Mouse (Mus musculus): ENCODE measurements around the gene Lnpep. TPM values are rescaled to one million over a fixed set of nuclear protein-coding genes. Genes with fewer than 3 reads are reported as not detected.

The Lnpep gene
- total and polyA plus RNA-seq, 3 experiments = 10.0 to 773 (median 20.7) TPM

- Histone ChIP-seq H3K4me1 (ENCODE audit: control insufficient read depth in 1 of 2, insufficient read depth in 2 of 2, low read length in 2 of 2) (peaks cover 5 to 6% of the 10 kb centered on the region in 2 experiments), H3K4me3 (ENCODE audit: control insufficient read depth in 1 of 2, insufficient read depth in 1 of 2, low read depth in 2 of 2, low read length in 2 of 2) (no peak overlapping the region), H3K79me2 (ENCODE audit: control insufficient read depth, insufficient read depth, low read length, poor library complexity) (peaks cover 18% of the 10 kb centered on the region), H3K9me3 (replicated peaks; ENCODE audit: insufficient read depth, low read length) (no peaks in the 10 kb centered on the region), H3K27me3 (ENCODE audit: control insufficient read depth in 1 of 2, insufficient read depth in 2 of 2, low read length in 2 of 2) (no peaks in the 10 kb centered on the region), H3K9ac (ENCODE audit: control insufficient read depth, low read depth, low read length, poor library complexity, severe bottlenecking) (no peak overlapping the region), H3K27ac (ENCODE audit: control insufficient read depth, low read depth, low read length) (no peak overlapping the region), H3K36me3 (ENCODE audit: control insufficient read depth in 1 of 2, insufficient read depth in 2 of 2, low read length in 2 of 2) (peaks cover 2 to 10% of the 10 kb centered on the region in 2 experiments; a peak in 3 of 4 replicates)
- peak; percentile 49 for DNase-seq (ENCODE audit: low read depth, low spot score)
- TF ChIP-seq CTCF (IDR thresholded peaks at IDR 0.05 in 2 of 3, conservative IDR thresholded peaks at IDR 0.05 in 1 of 3; ENCODE audit: control insufficient read depth in 1 of 3, insufficient read depth in 1 of 3, low read depth in 2 of 3, low read length in 3 of 3, poor library complexity in 1 of 3, severe bottlenecking in 1 of 3) = no peak
- TF ChIP-seq JUND (IDR thresholded peaks at IDR 0.05; ENCODE audit: low read depth, low read length) = no peak
- TF ChIP-seq UBTF (IDR thresholded peaks at IDR 0.05; ENCODE audit: borderline replicate concordance, insufficient read depth, low read depth, low read length) = no peak
- no peak for TF ChIP-seq MXI1 (IDR thresholded peaks at IDR 0.05; ENCODE audit: low read depth, low read length)
- TF ChIP-seq USF1 (IDR thresholded peaks at IDR 0.05; ENCODE audit: low read depth, low read length) = no peak
- no peak for TF ChIP-seq BHLHE40 (IDR thresholded peaks at IDR 0.05; ENCODE audit: borderline replicate concordance, low read depth, low read length)
- TF ChIP-seq KAT2A (conservative IDR thresholded peaks at IDR 0.05; ENCODE audit: low read depth, low read length) = no peak
- no peak for TF ChIP-seq ETS1 (IDR thresholded peaks at IDR 0.05; ENCODE audit: low read depth, low read length)
These were observed 37.4 kb downstream of the Lnpep start for GRCm38 (mm10) chr17:17587333-17588047.

- Histone ChIP-seq H3K27ac (ENCODE audit: control insufficient read depth, low read depth, low read length) (no peak overlapping the region), H3K27me3 (ENCODE audit: control insufficient read depth in 1 of 2, insufficient read depth in 2 of 2, low read length in 2 of 2) (no peaks in the 10 kb centered on the region), H3K4me3 (ENCODE audit: control insufficient read depth in 1 of 2, insufficient read depth in 1 of 2, low read depth in 2 of 2, low read length in 2 of 2) (no peak overlapping the region), H3K79me2 (ENCODE audit: control insufficient read depth, insufficient read depth, low read length, poor library complexity) (peaks cover 17% of the 10 kb centered on the region), H3K9ac (ENCODE audit: control insufficient read depth, low read depth, low read length, poor library complexity, severe bottlenecking) (no peak overlapping the region), H3K36me3 (ENCODE audit: control insufficient read depth in 1 of 2, insufficient read depth in 2 of 2, low read length in 2 of 2) (peaks cover 0 to 10% of the 10 kb centered on the region in 2 experiments; a peak in 2 of 4 replicates), H3K9me3 (replicated peaks; ENCODE audit: insufficient read depth, low read length) (no peaks in the 10 kb centered on the region), H3K4me1 (ENCODE audit: control insufficient read depth in 1 of 2, insufficient read depth in 2 of 2, low read length in 2 of 2) (peaks cover 5 to 8% of the 10 kb centered on the region in 2 experiments)
- no peak for DNase-seq (ENCODE audit: low read depth, low spot score)
- TF ChIP-seq USF2 (IDR thresholded peaks at IDR 0.05; ENCODE audit: borderline replicate concordance in 1 of 2, insufficient read depth in 1 of 2, low read depth in 1 of 2, low read length in 2 of 2) (no peak), CTCF (IDR thresholded peaks at IDR 0.05 in 2 of 3, conservative IDR thresholded peaks at IDR 0.05 in 1 of 3; ENCODE audit: control insufficient read depth in 1 of 3, insufficient read depth in 1 of 3, low read depth in 2 of 3, low read length in 3 of 3, poor library complexity in 1 of 3, severe bottlenecking in 1 of 3) (no peak), POLR2AphosphoS5 (IDR thresholded peaks at IDR 0.05; ENCODE audit: borderline replicate concordance, low read depth, low read length) (no peak), UBTF (IDR thresholded peaks at IDR 0.05; ENCODE audit: borderline replicate concordance, insufficient read depth, low read depth, low read length) (no peak), E2F4 (IDR thresholded peaks at IDR 0.05; ENCODE audit: borderline replicate concordance, low read depth, low read length) (no peak), TBP (IDR thresholded peaks at IDR 0.05; ENCODE audit: low read depth, low read length) (no peak), TAL1 (IDR thresholded peaks at IDR 0.05; ENCODE audit: low read length) (no peak), MAX (IDR thresholded peaks at IDR 0.05; ENCODE audit: low read length) (no peak), KAT2A (conservative IDR thresholded peaks at IDR 0.05; ENCODE audit: low read depth, low read length) (no peak)
These were observed 39.7 kb downstream of the Lnpep start for GRCm38 (mm10) chr17:17585115-17585514.
